Mouse (Mus musculus): ENCODE measurements around the gene Lpcat1. TPM values are rescaled to one million over a fixed set of nuclear protein-coding genes. Genes with fewer than 3 reads are reported as not detected.

The Lpcat1 gene
- polyA plus RNA-seq, 1 experiment from 2014 or later, result 53.7 TPM

DNA sequence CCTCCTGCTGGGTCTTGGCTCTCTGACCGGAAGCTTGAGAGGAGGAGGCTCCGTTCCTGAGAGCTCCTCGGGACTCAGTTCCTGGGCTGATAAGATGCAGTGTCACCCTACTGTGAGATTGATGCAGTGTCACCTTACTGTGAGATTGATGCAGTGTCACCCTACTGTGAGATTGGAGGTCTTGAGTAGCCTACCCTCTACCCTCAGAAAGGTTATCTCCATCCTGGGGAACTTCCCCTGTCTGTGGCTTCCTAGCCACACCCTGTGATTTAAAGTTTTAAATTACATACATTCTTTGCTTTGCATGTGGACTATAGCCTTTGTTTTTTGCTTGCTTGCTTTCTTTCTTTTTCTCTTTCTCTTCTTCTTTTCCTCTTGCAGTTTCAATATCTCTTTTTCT, 21.1 kb downstream of the Lpcat1 start:
- H3K27ac ChIP-seq, result no peak overlapping the region
- peaks cover 83% of the 10 kb centered on the region for H3K36me3 ChIP-seq
- H3K27me3 ChIP-seq, result no peaks in the 10 kb centered on the region
- no peak overlapping the region for H3K4me3 ChIP-seq (replicated peaks)
- no peak for ATAC-seq
- WGBS, result 76% methylated on average over 3 of the region's 3 CpGs
- no peak overlapping the region for H3K4me2 ChIP-seq (replicated peaks)
- H3K4me1 ChIP-seq (replicated peaks), result no peaks in the 10 kb centered on the region
- no peaks in the 10 kb centered on the region for H3K9me3 ChIP-seq
- no peak overlapping the region for H3K9ac ChIP-seq (replicated peaks)

DNA sequence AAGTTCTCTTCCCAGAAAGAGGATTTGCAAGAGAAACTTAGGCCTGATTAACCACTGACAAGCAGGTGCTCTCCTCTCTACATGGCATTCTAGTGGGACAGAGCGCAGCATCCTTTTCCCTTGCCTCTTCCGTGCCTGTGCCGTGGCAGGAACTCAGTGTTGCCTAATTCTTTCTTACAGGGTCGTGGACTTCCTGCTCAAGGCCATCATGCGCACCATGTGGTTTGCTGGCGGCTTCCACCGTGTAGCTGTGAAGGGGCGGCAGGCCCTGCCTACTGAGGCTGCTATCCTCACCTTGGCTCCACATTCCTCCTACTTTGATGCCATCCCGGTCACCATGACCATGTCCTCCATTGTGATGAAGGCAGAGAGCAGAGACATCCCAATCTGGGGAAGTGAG, 21.7 kb downstream of the Lpcat1 start:
- peaks cover 84% of the 10 kb centered on the region for H3K36me3 ChIP-seq

DNA sequence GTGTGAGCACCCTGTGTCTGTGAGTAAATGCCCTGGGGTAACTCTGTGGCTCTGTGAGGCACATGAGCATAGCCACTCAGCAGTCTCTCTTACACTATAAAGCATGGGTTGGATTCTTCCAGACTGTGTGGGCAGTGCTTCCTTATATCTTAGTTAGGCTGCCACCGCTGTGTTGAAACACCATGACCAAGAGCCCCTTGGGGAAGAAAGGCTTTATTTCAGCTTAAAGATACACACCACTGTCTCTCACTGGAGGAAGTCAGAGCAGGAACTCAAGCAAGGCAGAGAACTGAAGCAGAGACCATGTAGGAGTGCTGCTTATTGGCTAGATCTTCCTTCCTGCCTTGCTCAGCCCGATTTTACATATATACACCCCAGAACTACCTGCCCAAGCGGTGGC, 23.0 kb downstream of the Lpcat1 start:
- Histone ChIP-seq H3K4me1 (replicated peaks) (no peaks in the 10 kb centered on the region), H3K9ac (replicated peaks) (no peak overlapping the region), H3K36me3 (peaks cover 85% of the 10 kb centered on the region), H3K9me3 (no peaks in the 10 kb centered on the region), H3K4me2 (replicated peaks) (no peak overlapping the region), H3K27me3 (no peaks in the 10 kb centered on the region), H3K27ac (no peak overlapping the region), H3K4me3 (replicated peaks) (no peak overlapping the region)
- no peak for ATAC-seq
- 94% methylated on average over 3 of the region's 3 CpGs for WGBS

More for the DNA sequence above, 21.7 kb downstream of the Lpcat1 start:
- H3K4me3 ChIP-seq (replicated peaks), result no peak overlapping the region
- WGBS, result 92% methylated on average over 9 of the region's 9 CpGs
- ATAC-seq, result no peak
- H3K9ac ChIP-seq (replicated peaks), result no peak overlapping the region
- H3K4me1 ChIP-seq (replicated peaks), result no peaks in the 10 kb centered on the region
- H3K9me3 ChIP-seq, result no peaks in the 10 kb centered on the region
- no peaks in the 10 kb centered on the region for H3K27me3 ChIP-seq
- H3K27ac ChIP-seq, result no peak overlapping the region
- no peak overlapping the region for H3K4me2 ChIP-seq (replicated peaks)

DNA sequence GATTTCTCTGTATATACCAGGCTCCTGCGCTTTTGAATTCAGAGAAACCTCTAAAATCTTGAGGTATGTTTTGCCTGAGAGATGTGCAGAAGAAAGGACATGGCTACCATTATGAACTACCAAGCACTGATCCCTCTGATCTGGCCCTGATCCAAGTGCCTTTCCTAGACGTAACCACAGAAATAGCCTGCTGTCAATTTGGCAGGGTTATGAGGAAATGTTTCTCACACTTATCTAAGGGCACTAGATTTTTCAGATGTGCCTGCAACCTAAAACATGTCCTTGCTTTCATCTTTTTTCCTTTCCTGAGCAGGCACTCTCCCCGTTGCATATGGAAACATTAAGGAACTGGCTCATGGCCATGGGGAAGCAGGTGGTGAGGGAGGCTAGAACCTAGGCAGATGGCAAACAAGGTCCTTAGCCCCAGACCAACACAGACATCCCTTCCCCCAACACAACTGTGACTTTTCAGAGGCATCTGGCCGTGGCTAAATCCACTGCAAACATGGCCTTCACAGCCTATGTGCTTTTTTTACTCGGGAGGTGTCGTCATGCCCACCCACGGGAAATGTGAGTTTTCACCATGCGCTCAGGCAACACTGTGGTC, 23.7 kb downstream of the Lpcat1 start:
- Histone ChIP-seq H3K36me3 (peaks cover 85% of the 10 kb centered on the region), H3K4me3 (replicated peaks) (no peak overlapping the region), H3K27ac (no peak overlapping the region), H3K4me2 (replicated peaks) (no peak overlapping the region), H3K9ac (replicated peaks) (no peak overlapping the region), H3K9me3 (no peaks in the 10 kb centered on the region), H3K4me1 (replicated peaks) (no peaks in the 10 kb centered on the region), H3K27me3 (no peaks in the 10 kb centered on the region)
- no peak for ATAC-seq
- 86% methylated on average over 8 of the region's 8 CpGs for WGBS

DNA sequence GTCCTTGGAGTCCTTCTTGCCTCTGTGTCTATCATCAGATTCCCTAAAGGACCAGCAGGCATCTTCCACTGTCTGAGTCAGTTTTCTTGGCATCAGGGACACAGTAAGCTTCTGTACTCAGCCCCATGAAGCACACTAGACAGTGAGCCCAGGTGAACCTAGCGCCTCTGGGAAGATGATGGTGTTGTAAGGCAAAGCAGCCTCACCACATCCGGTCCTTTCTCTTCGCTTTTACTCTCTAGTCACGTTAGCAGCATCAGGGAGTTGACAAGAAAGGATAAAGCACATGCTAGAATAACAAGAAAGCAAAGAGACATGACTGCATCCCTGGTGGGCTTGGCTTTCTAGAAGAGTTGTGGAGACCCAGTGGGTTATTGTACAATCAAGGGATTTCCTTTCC, 26.2 kb downstream of the Lpcat1 start:
- H3K4me1 ChIP-seq (replicated peaks), result no peaks in the 10 kb centered on the region
- H3K9ac ChIP-seq (replicated peaks), result no peak overlapping the region
- H3K4me3 ChIP-seq (replicated peaks), result no peak overlapping the region
- H3K36me3 ChIP-seq, result peaks cover 89% of the 10 kb centered on the region
- H3K9me3 ChIP-seq, result no peaks in the 10 kb centered on the region
- no peak for ATAC-seq
- no peaks in the 10 kb centered on the region for H3K27me3 ChIP-seq
- H3K4me2 ChIP-seq (replicated peaks), result no peak overlapping the region
- no peak overlapping the region for H3K27ac ChIP-seq
- 92% methylated on average over 4 of the region's 4 CpGs for WGBS

DNA sequence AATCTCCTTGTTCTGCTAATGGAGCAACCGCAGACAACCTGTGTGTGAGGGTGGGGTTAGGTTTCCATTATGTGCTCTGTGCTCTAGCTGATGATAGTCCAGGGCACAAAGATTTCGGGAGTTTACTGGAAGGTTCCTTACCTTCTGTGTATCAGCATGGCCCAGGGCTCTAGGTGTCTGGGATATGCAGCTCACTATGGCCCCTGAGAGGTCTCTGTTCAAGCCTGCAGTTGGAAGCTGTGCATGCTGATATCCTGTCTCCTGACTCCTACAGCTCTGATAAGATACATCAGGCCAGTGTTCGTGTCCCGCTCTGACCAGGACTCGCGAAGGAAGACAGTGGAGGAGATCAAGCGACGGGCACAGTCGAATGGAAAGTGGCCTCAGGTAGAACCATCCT, 27.5 kb downstream of the Lpcat1 start:
- no peak overlapping the region for H3K9ac ChIP-seq (replicated peaks)
- H3K27me3 ChIP-seq, result no peaks in the 10 kb centered on the region
- WGBS, result 95% methylated on average over 9 of the region's 9 CpGs
- H3K9me3 ChIP-seq, result no peaks in the 10 kb centered on the region
- no peaks in the 10 kb centered on the region for H3K4me1 ChIP-seq (replicated peaks)
- no peak overlapping the region for H3K4me2 ChIP-seq (replicated peaks)
- H3K4me3 ChIP-seq (replicated peaks), result no peak overlapping the region
- H3K27ac ChIP-seq, result no peak overlapping the region
- ATAC-seq, result no peak
- peaks cover 90% of the 10 kb centered on the region for H3K36me3 ChIP-seq

DNA sequence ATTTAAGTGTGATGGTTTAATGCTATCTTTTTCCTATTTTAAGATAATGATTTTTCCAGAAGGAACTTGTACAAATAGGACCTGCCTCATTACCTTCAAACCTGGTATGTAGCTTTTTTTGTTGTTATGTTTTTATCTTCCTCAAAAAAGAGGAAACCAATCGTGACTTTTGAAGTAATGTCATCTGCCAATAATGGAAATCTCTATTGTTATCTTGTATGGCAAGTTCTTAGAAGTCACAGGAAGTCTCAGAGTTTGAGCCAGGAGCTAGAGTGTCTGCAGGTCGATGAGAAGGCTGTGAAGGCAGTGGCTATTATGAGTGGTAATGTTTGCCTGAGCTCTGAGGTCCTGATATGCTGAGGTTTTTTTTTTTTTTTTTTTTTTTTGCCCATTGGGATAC, 29.1 kb downstream of the Lpcat1 start:
- H3K4me2 ChIP-seq (replicated peaks), result no peak overlapping the region
- no peak overlapping the region for H3K4me3 ChIP-seq (replicated peaks)
- 81% methylated on average over 2 of the region's 2 CpGs for WGBS
- H3K9me3 ChIP-seq, result no peaks in the 10 kb centered on the region
- no peak for ATAC-seq
- H3K27ac ChIP-seq, result no peak overlapping the region
- H3K9ac ChIP-seq (replicated peaks), result no peak overlapping the region
- H3K27me3 ChIP-seq, result no peaks in the 10 kb centered on the region
- peaks cover 90% of the 10 kb centered on the region for H3K36me3 ChIP-seq
- H3K4me1 ChIP-seq (replicated peaks), result no peaks in the 10 kb centered on the region

DNA sequence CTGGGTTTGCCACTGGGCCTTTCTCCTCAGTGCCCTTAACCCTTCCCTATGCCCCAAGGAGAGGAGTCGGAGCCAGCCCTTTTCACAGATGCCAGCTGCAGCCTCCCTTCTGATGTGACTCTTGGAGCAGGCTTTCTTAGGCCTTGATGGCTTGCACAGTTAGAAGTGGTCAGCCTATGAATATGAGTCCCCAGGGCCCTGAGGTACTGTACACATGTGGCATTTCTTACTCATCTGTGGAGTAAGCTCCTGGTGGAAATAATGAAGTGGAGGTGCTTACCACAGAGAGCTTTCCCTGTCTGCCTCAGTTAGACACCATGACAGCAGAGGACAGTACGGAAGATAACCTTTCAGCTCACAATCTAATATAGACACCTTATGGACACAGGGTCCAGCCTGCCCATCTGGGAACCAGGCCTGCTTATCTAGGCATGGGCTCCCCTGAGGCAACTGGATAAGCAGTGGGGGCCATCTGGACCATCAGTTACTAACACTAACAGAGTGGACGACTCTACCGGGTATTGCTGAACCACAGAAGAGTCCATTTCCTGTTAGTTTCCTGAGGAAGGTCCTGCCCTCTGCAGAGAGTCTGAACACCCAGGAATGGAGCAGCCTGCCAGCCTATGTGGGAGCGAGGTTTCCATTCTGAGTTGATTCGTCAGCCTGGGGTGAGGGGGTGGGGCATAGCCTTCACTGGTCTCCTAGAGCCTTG, 33.1 kb downstream of the Lpcat1 start:
- Histone ChIP-seq H3K36me3 (peaks cover 75% of the 10 kb centered on the region), H3K4me1 (replicated peaks) (no peaks in the 10 kb centered on the region), H3K9ac (replicated peaks) (no peak overlapping the region), H3K9me3 (no peaks in the 10 kb centered on the region), H3K4me2 (replicated peaks) (no peak overlapping the region), H3K27ac (no peak overlapping the region), H3K27me3 (no peaks in the 10 kb centered on the region), H3K4me3 (replicated peaks) (no peak overlapping the region)
- ATAC-seq, result no peak
- 83% methylated on average over 6 of the region's 6 CpGs for WGBS

DNA sequence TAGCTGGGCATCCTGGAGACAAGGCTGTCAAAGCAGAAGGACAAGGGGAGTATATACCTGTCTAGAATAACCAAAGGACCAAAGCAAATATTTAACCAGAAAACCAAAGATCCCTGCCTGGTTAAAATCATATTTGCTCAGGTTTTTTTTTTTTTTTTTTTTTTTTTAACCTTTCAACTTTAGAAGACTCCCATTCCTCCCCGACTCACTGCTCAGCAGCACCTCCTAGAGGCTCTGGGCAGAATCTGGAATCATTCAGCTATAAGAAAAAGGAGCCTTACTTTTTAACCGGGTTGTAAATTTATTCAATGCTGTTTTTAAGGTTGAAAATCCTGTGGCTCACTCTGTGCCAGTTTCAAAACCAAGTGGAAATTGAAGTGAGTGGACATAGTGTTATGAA, 35.7 kb downstream of the Lpcat1 start:
- H3K4me2 ChIP-seq (replicated peaks), result no peak overlapping the region
- WGBS, result 67% methylated on average over 2 of the region's 2 CpGs
- no peaks in the 10 kb centered on the region for H3K4me1 ChIP-seq (replicated peaks)
- peaks cover 55% of the 10 kb centered on the region for H3K36me3 ChIP-seq
- H3K9me3 ChIP-seq, result no peaks in the 10 kb centered on the region
- ATAC-seq, result no peak
- no peak overlapping the region for H3K9ac ChIP-seq (replicated peaks)
- H3K27ac ChIP-seq, result no peak overlapping the region
- H3K27me3 ChIP-seq, result no peaks in the 10 kb centered on the region
- H3K4me3 ChIP-seq (replicated peaks), result no peak overlapping the region

DNA sequence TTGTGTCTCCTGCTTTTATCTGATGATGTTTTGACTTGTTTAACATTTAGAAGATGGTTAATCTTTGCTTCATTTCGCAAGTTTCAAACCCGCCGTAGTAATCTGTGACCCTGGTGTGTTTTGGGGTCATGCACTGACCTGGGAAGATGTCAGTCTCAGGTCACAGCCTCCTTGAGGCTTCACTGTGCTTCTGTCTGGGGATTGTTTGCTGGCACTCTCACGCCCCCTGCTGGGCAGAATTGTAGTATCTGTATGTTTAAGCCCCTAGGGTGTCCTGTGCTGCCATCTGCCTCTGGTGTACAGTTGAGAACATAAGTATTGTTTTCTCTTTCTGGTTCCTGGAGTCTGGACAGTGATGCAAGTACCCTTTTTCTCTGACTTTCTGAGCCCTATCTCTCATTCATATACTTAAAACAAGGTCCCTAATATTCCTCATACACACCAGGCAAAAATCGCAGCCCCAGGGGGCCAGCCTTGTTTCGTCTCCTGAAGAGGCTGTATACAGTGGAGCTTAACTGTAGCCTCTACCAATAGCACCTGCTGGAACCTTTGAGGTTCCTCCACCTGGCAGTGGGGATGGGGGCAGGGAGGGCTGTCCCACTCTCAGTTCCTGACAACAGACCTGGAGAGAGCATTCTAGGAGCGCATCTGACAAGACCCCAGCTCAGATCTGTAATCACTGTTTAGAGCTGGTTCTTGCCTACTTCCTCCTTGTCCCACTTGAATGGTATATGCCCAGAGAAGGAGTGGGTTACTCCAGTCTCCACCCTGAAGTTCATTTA, 38.9 kb downstream of the Lpcat1 start:
- H3K27me3 ChIP-seq, result no peaks in the 10 kb centered on the region
- no peak overlapping the region for H3K9ac ChIP-seq (replicated peaks)
- 67% methylated on average over 7 of the region's 7 CpGs for WGBS
- peaks cover 45% of the 10 kb centered on the region for H3K36me3 ChIP-seq
- peak; percentile 76 for ATAC-seq
- no peak overlapping the region for H3K27ac ChIP-seq
- no peaks in the 10 kb centered on the region for H3K4me1 ChIP-seq (replicated peaks)
- H3K9me3 ChIP-seq, result no peaks in the 10 kb centered on the region
- H3K4me3 ChIP-seq (replicated peaks), result no peak overlapping the region
- H3K4me2 ChIP-seq (replicated peaks), result no peak overlapping the region

DNA sequence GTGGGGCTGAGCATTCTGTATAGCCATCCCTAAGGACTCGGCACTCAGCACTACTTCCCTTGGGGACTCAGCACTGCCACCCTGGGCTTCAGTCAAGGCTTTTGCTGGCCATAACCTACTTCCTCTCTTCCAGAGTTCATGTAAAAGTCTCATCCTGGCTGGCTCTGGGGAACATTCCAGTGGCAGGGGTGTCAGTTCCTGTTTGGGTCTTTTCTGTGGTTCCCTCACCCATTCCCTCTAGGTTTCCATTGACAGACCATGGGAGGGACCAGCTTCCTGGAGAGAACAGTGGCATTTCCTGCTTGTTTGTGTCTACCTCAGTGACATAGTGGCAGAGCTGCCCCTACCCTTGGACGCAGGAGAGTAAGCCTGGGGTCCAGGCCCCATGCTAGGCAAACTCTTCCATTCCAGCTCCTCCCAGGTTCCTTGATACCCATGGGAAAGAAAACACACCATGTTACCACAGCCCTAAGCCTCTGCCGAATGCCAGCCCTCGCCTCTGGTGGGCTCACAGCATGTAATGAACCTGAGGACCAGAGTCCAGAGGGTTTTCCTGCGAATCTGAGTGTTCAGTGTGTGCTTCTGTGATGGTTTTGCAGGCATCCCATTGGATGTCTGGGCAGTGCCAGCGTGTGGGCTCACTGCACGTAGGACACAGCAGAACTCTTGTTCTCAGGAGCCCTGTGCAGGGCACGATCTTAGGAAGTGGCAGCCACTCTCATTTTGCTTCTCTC, 42.0 kb downstream of the Lpcat1 start:
- no peak for ATAC-seq
- H3K9ac ChIP-seq (replicated peaks), result no peak overlapping the region
- H3K27me3 ChIP-seq, result no peaks in the 10 kb centered on the region
- WGBS, result 92% methylated on average over 8 of the region's 8 CpGs
- H3K9me3 ChIP-seq, result no peaks in the 10 kb centered on the region
- no peak overlapping the region for H3K27ac ChIP-seq
- H3K4me1 ChIP-seq (replicated peaks), result no peaks in the 10 kb centered on the region
- H3K4me2 ChIP-seq (replicated peaks), result no peak overlapping the region
- H3K4me3 ChIP-seq (replicated peaks), result no peak overlapping the region
- peaks cover 52% of the 10 kb centered on the region for H3K36me3 ChIP-seq

DNA sequence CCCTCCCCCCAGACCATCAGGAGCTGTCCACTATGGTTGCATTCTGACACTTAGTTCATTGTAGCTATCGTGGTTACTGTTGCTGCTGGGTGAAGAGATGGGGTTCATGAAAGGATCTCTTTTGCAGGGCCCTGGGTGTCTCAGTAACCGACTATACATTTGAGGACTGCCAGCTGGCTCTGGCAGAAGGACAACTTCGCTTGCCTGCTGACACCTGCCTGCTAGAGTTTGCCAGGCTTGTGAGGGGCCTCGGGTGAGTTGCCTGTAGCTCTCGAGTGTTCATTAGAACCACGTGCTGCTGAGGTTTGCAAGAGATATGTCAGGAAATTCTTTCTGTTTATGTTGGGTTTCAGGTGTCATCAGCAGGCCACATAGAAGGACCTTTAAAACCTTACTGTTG, 42.9 kb downstream of the Lpcat1 start:
- H3K27ac ChIP-seq, result no peak overlapping the region
- H3K9ac ChIP-seq (replicated peaks), result no peak overlapping the region
- no peaks in the 10 kb centered on the region for H3K27me3 ChIP-seq
- no peak overlapping the region for H3K4me3 ChIP-seq (replicated peaks)
- no peak for ATAC-seq
- H3K4me1 ChIP-seq (replicated peaks), result no peaks in the 10 kb centered on the region
- 92% methylated on average over 6 of the region's 6 CpGs for WGBS
- no peak overlapping the region for H3K4me2 ChIP-seq (replicated peaks)
- peaks cover 61% of the 10 kb centered on the region for H3K36me3 ChIP-seq
- no peaks in the 10 kb centered on the region for H3K9me3 ChIP-seq

Measured in midbrain, embryonic 13.5 days (tissue).